Mouse (Mus musculus) E14TG2a.4 (cell line): Measurements from ENCODE around the gene Gdnf.

Experiments
- CTCF ChIP-seq: conservative IDR thresholded peaks from 2 replicates; pipeline ENCODE4 v1.5.1; 2014; ENCODE audit warnings: low read length
- NANOG ChIP-seq: IDR thresholded peaks from 2 replicates; pipeline ENCODE4 v1.6.1; 2014; ENCODE audit warnings: borderline replicate concordance, low read length, mixed read lengths
- POU5F1 ChIP-seq: IDR thresholded peaks from 2 replicates; pipeline ENCODE4 v1.6.1; 2014; ENCODE audit warnings: low read length, borderline replicate concordance

GRCm38 (mm10) chr15:7857418-7857817 lies 46.8 kb downstream of the Gdnf start:
- TF ChIP-seq CTCF (no peak), NANOG (no peak), POU5F1 (no peak)
